Mouse (Mus musculus) cortical plate, adult 2 months (tissue): ENCODE data around the gene Snu13. TPM values are rescaled to one million over a fixed set of nuclear protein-coding genes. Genes with fewer than 3 reads are reported as not detected.

ENCODE experiments used
- H3K27ac ChIP-seq: fragments of 200-500 bp; 2 replicates; pipeline ENCODE4 v1.5.1; 2012; ENCODE audit warnings: low read length, control low read depth, inconsistent platforms; ENCODE audit not compliant: insufficient read depth
- H3K4me1 ChIP-seq: fragments of 200-500 bp; 2 replicates; pipeline ENCODE4 v1.6.1; 2011; ENCODE audit warnings: low read length; ENCODE audit not compliant: control insufficient read depth, insufficient read depth
- H3K4me3 ChIP-seq: fragments of 200-500 bp; 2 replicates; pipeline ENCODE4 v1.5.1; 2011; ENCODE audit warnings: mild to moderate bottlenecking, low read length, control low read depth; ENCODE audit not compliant: insufficient read depth
- CTCF ChIP-seq: fragments of 200-500 bp; IDR thresholded peaks from 2 replicates; pipeline ENCODE4 v1.5.1; 2011; ENCODE audit warnings: mild to moderate bottlenecking, control low read depth, low read length; ENCODE audit not compliant: insufficient read depth; ENCODE audit errors: extremely low read depth
- POLR2A ChIP-seq: fragments of 200-500 bp; IDR thresholded peaks from 2 replicates; pipeline ENCODE4 v1.6.1; 2011; ENCODE audit warnings: mild to moderate bottlenecking, low read length, control low read depth; ENCODE audit not compliant: insufficient read depth; ENCODE audit errors: extremely low read depth
- polyA plus RNA-seq: library from polyadenylated mRNA; depleted of rRNA; stranded (reverse); fragments of >200 nt; gene quantifications from 2 replicates; pipeline ENCODE4 v1.2.3, GENCODE M21; 2012; rRNA removed

The Snu13 gene
- polyA plus RNA-seq, 1 experiment: 133 TPM

- Histone ChIP-seq H3K4me3 (no peak overlapping the region), H3K27ac (no peak overlapping the region)
- TF ChIP-seq CTCF: no peak
Observed at GRCm38 (mm10) chr15:82004257-82004656, 43.1 kb downstream of the Snu13 start.

GRCm38 (mm10) chr15:81993992-81994391 is 53.4 kb downstream of the Snu13 start:
- TF ChIP-seq POLR2A (no peak), CTCF (no peak)
- Histone ChIP-seq H3K27ac (no peak overlapping the region), H3K4me1 (no peaks in the 10 kb centered on the region)

More at GRCm38 (mm10) chr15:82004257-82004656, 43.1 kb downstream of the Snu13 start:
- H3K4me1 ChIP-seq: peaks cover 2% of the 10 kb centered on the region; the same call in 1 of the 2 replicates

GRCm38 (mm10) chr15:81990549-81990948 is 56.8 kb downstream of the Snu13 start:
- no peak overlapping the region for H3K27ac ChIP-seq
- TF ChIP-seq CTCF (no peak), POLR2A (no peak)
- H3K4me3 ChIP-seq: no peak overlapping the region
- H3K4me1 ChIP-seq: no peaks in the 10 kb centered on the region

More at GRCm38 (mm10) chr15:81993992-81994391, 53.4 kb downstream of the Snu13 start:
- H3K4me3 ChIP-seq: no peak overlapping the region

Other genes starting within 250 kb of the Snu13 start
- gene Tef, start 245.2 kb downstream of the Snu13 start, polyA plus RNA-seq: 318 and 326 TPM in 2 replicates
- gene Tob2, start 188.8 kb downstream of the Snu13 start, polyA plus RNA-seq: 19.9 and 21.0 TPM in 2 replicates
- gene Phf5a, start 175.7 kb downstream of the Snu13 start, polyA plus RNA-seq: 53.3 and 57.7 TPM in 2 replicates
- gene Aco2, start 175.3 kb downstream of the Snu13 start, polyA plus RNA-seq: 533 and 545 TPM in 2 replicates
- gene Polr3h, start 121.4 kb downstream of the Snu13 start, polyA plus RNA-seq: 61.5 and 63.0 TPM in 2 replicates
- gene Csdc2, start 110.8 kb downstream of the Snu13 start, polyA plus RNA-seq: 111 and 115 TPM in 2 replicates
- gene Pmm1, start 86.7 kb downstream of the Snu13 start, polyA plus RNA-seq: 294 and 300 TPM in 2 replicates
- gene 1700029P11Rik, start 67.1 kb downstream of the Snu13 start, polyA plus RNA-seq: not detected in 2 replicates
- gene Xrcc6, start 59.8 kb downstream of the Snu13 start, polyA plus RNA-seq: 23.5 and 27.4 TPM in 2 replicates
- 126 and 134 TPM in 2 replicates for gene Desi1, start 13.7 kb downstream of the Snu13 start, polyA plus RNA-seq
- not detected in 2 replicates for gene 4930407I10Rik, start 11.6 kb upstream of the Snu13 start, polyA plus RNA-seq
- 6.1 and 7.9 TPM in 2 replicates for gene Mei1, start 22.4 kb upstream of the Snu13 start, polyA plus RNA-seq
- gene Ccdc134, start 80.3 kb upstream of the Snu13 start, polyA plus RNA-seq: 16.3 and 16.5 TPM in 2 replicates
- gene Srebf2, start 99.6 kb upstream of the Snu13 start, polyA plus RNA-seq: 138 and 166 TPM in 2 replicates
- 5.3 and 6.7 TPM in 2 replicates for gene Shisa8, start 165.2 kb upstream of the Snu13 start, polyA plus RNA-seq
- gene Tnfrsf13c, start 176.8 kb upstream of the Snu13 start, polyA plus RNA-seq: 0.48 and 0.76 TPM in 2 replicates
- gene Cenpm, start 197.2 kb upstream of the Snu13 start, polyA plus RNA-seq: 6.7 and 7.0 TPM in 2 replicates
- gene 1500009C09Rik, start 204.8 kb upstream of the Snu13 start, polyA plus RNA-seq: 155 TPM in 2 replicates
- 367 and 405 TPM in 2 replicates for gene Sept3, start 227.3 kb upstream of the Snu13 start, polyA plus RNA-seq